Mouse (Mus musculus) liver, embryonic 14.5 days (tissue): Measurements from ENCODE around the gene Pnpla6.

Experiments
- CTCF ChIP-seq: IDR thresholded peaks from 2 replicates; pipeline ENCODE4 v1.5.1; 2016; ENCODE audit warnings: antibody characterized with exemption, low read depth, control low read depth
- EP300 ChIP-seq: IDR thresholded peaks from 2 replicates; pipeline ENCODE4 v1.6.1; 2016; ENCODE audit warnings: antibody characterized with exemption, low read depth

GRCm38 (mm10) chr8:3587391-3588257 is 72.4 kb downstream of the Pnpla6 start:
- TF ChIP-seq EP300 (no peak), CTCF (no peak)
